Mouse (Mus musculus) small intestine, adult 2 months (tissue): Measurements from ENCODE around the gene Pigt.

ENCODE experiments used
- CTCF ChIP-seq: fragments of 200-500 bp; IDR thresholded peaks from 2 replicates; pipeline ENCODE4 v1.5.1; 2012; ENCODE audit warnings: low read depth, mild to moderate bottlenecking, control low read depth, inconsistent platforms, low read length, moderate library complexity, mixed read lengths; ENCODE audit not compliant: insufficient replicate concordance, insufficient read length; ENCODE audit errors: extremely low read depth
- POLR2A ChIP-seq: fragments of 200-500 bp; IDR thresholded peaks from 2 replicates; pipeline ENCODE4 v1.6.1; 2012; ENCODE audit warnings: low read depth, mild to moderate bottlenecking, control low read depth, inconsistent platforms, low read length, moderate library complexity

- TF ChIP-seq POLR2A (no peak), CTCF (no peak)
Observed at GRCm38 (mm10) chr2:164542598-164542997, 45.3 kb downstream of the Pigt start.
